Mouse (Mus musculus): Measurements from ENCODE around the gene Npr1. TPM values are rescaled to one million over a fixed set of nuclear protein-coding genes. Genes with fewer than 3 reads are reported as not detected.

Gene Npr1
- polyA plus RNA-seq, 1 experiment from 2014 or later: 3.2 TPM

GRCm38 (mm10) chr3:90464552-90465080, 1.1 kb downstream of the Npr1 start:
- Histone ChIP-seq H3K4me3 (ENCODE audit: low read length) (peak overlapping the region; percentile 58), H3K36me3 (ENCODE audit: control insufficient read depth, insufficient read depth, low read length) (no peaks in the 10 kb centered on the region), H3K4me2 (ENCODE audit: low read length) (peak overlapping the region; percentile 94), H3K9me3 (ENCODE audit: control insufficient read depth, low read length) (0 out of 2 replicates have a peak, but pooled peaks cover 2% of the 10 kb centered on the region), H3K27me3 (replicated peaks; ENCODE audit: control insufficient read depth, insufficient read depth, low read length) (peaks cover 33% of the 10 kb centered on the region), H3K27ac (ENCODE audit: low read depth, low read length) (no peak overlapping the region), H3K4me1 (ENCODE audit: control insufficient read depth, insufficient read depth, low read depth, low read length) (peaks cover 10% of the 10 kb centered on the region), H3K9ac (ENCODE audit: low read depth, low read length) (peak overlapping the region; percentile 65)
- ATAC-seq: no peak; the same call in 1 of the 2 replicates
- 11% methylated on average over 36 of the region's 37 CpGs for WGBS

GRCm38 (mm10) chr3:90462579-90462978, 3.1 kb downstream of the Npr1 start:
- Histone ChIP-seq H3K27me3 (replicated peaks; ENCODE audit: control insufficient read depth, insufficient read depth, low read length) (peaks cover 33% of the 10 kb centered on the region), H3K9me3 (ENCODE audit: control insufficient read depth, low read length) (0 out of 2 replicates have a peak, but pooled peaks cover 2% of the 10 kb centered on the region), H3K27ac (ENCODE audit: low read depth, low read length) (no peak overlapping the region), H3K4me1 (ENCODE audit: control insufficient read depth, insufficient read depth, low read depth, low read length) (peaks cover 10% of the 10 kb centered on the region), H3K4me3 (ENCODE audit: low read length) (no peak overlapping the region), H3K9ac (ENCODE audit: low read depth, low read length) (no peak overlapping the region), H3K4me2 (ENCODE audit: low read length) (no peak overlapping the region), H3K36me3 (ENCODE audit: control insufficient read depth, insufficient read depth, low read length) (no peaks in the 10 kb centered on the region)
- 32% methylated on average over 7 of the region's 7 CpGs for WGBS
- no peak for ATAC-seq

GRCm38 (mm10) chr3:90461935-90462334, 3.7 kb downstream of the Npr1 start:
- Histone ChIP-seq H3K9ac (ENCODE audit: low read depth, low read length) (no peak overlapping the region), H3K4me3 (ENCODE audit: low read length) (no peak overlapping the region), H3K4me2 (ENCODE audit: low read length) (no peak overlapping the region), H3K4me1 (ENCODE audit: control insufficient read depth, insufficient read depth, low read depth, low read length) (peaks cover 10% of the 10 kb centered on the region), H3K27ac (ENCODE audit: low read depth, low read length) (no peak overlapping the region), H3K9me3 (ENCODE audit: control insufficient read depth, low read length) (0 out of 2 replicates have a peak, but pooled peaks cover 2% of the 10 kb centered on the region), H3K27me3 (replicated peaks; ENCODE audit: control insufficient read depth, insufficient read depth, low read length) (peaks cover 33% of the 10 kb centered on the region), H3K36me3 (ENCODE audit: control insufficient read depth, insufficient read depth, low read length) (no peaks in the 10 kb centered on the region)
- WGBS: 87% methylated on average over 3 of the region's 3 CpGs
- ATAC-seq: no peak

- H3K27me3 ChIP-seq (replicated peaks; ENCODE audit: control insufficient read depth, insufficient read depth, low read length): peaks cover 24% of the 10 kb centered on the region
- peaks cover 3% of the 10 kb centered on the region; the same call in 1 of the 2 replicates for H3K4me1 ChIP-seq (ENCODE audit: control insufficient read depth, insufficient read depth, low read depth, low read length)
- H3K4me2 ChIP-seq (ENCODE audit: low read length): no peak overlapping the region
- 0 out of 2 replicates have a peak, but pooled peaks cover 2% of the 10 kb centered on the region for H3K9me3 ChIP-seq (ENCODE audit: control insufficient read depth, low read length)
- H3K4me3 ChIP-seq (ENCODE audit: low read length): no peak overlapping the region
- H3K9ac ChIP-seq (ENCODE audit: low read depth, low read length): no peak overlapping the region
- H3K27ac ChIP-seq (ENCODE audit: low read depth, low read length): no peak overlapping the region
- 81% methylated on average over 5 of the region's 5 CpGs for WGBS
- H3K36me3 ChIP-seq (ENCODE audit: control insufficient read depth, insufficient read depth, low read length): no peaks in the 10 kb centered on the region
- ATAC-seq: no peak
These were observed 5.4 kb downstream of the Npr1 start for GRCm38 (mm10) chr3:90460315-90460714.

- no peak for ATAC-seq
- H3K4me2 ChIP-seq (ENCODE audit: low read length): no peak overlapping the region
- H3K36me3 ChIP-seq (ENCODE audit: control insufficient read depth, insufficient read depth, low read length): no peaks in the 10 kb centered on the region
- no peaks in the 10 kb centered on the region; the same call in 1 of the 2 replicates for H3K4me1 ChIP-seq (ENCODE audit: control insufficient read depth, insufficient read depth, low read depth, low read length)
- no peak overlapping the region for H3K4me3 ChIP-seq (ENCODE audit: low read length)
- 0 out of 2 replicates have a peak, but pooled peaks cover under 1% of the 10 kb centered on the region for H3K9me3 ChIP-seq (ENCODE audit: control insufficient read depth, low read length)
- WGBS: 77% methylated on average over 9 of the region's 9 CpGs
- H3K27ac ChIP-seq (ENCODE audit: low read depth, low read length): no peak overlapping the region
- peaks cover 20% of the 10 kb centered on the region for H3K27me3 ChIP-seq (replicated peaks; ENCODE audit: control insufficient read depth, insufficient read depth, low read length)
- H3K9ac ChIP-seq (ENCODE audit: low read depth, low read length): no peak overlapping the region
These were observed 5.9 kb downstream of the Npr1 start for GRCm38 (mm10) chr3:90459727-90460126.

GRCm38 (mm10) chr3:90454931-90455330, 10.7 kb downstream of the Npr1 start:
- H3K4me3 ChIP-seq (ENCODE audit: low read length): no peak overlapping the region
- H3K9me3 ChIP-seq (ENCODE audit: control insufficient read depth, low read length): no peaks in the 10 kb centered on the region
- no peak overlapping the region for H3K4me2 ChIP-seq (ENCODE audit: low read length)
- no peaks in the 10 kb centered on the region for H3K27me3 ChIP-seq (replicated peaks; ENCODE audit: control insufficient read depth, insufficient read depth, low read length)
- H3K9ac ChIP-seq (ENCODE audit: low read depth, low read length): no peak overlapping the region
- ATAC-seq: no peak
- H3K4me1 ChIP-seq (ENCODE audit: control insufficient read depth, insufficient read depth, low read depth, low read length): no peaks in the 10 kb centered on the region
- no peaks in the 10 kb centered on the region for H3K36me3 ChIP-seq (ENCODE audit: control insufficient read depth, insufficient read depth, low read length)
- H3K27ac ChIP-seq (ENCODE audit: low read depth, low read length): no peak overlapping the region
- WGBS: 87% methylated on average over 14 of the region's 14 CpGs

GRCm38 (mm10) chr3:90451396-90452095, 14.1 kb downstream of the Npr1 start:
- 58% methylated on average over 10 of the region's 10 CpGs for WGBS
- Histone ChIP-seq H3K27me3 (replicated peaks; ENCODE audit: control insufficient read depth, insufficient read depth, low read length) (no peaks in the 10 kb centered on the region), H3K9ac (ENCODE audit: low read depth, low read length) (no peak overlapping the region), H3K36me3 (ENCODE audit: control insufficient read depth, insufficient read depth, low read length) (no peaks in the 10 kb centered on the region), H3K27ac (ENCODE audit: low read depth, low read length) (no peak overlapping the region), H3K4me2 (ENCODE audit: low read length) (no peak overlapping the region; the same call in 1 of the 2 replicates), H3K4me3 (ENCODE audit: low read length) (no peak overlapping the region), H3K9me3 (ENCODE audit: control insufficient read depth, low read length) (no peaks in the 10 kb centered on the region), H3K4me1 (ENCODE audit: control insufficient read depth, insufficient read depth, low read depth, low read length) (peaks cover 6% of the 10 kb centered on the region)
- no peak for ATAC-seq

GRCm38 (mm10) chr3:90450874-90451273, 14.8 kb downstream of the Npr1 start:
- H3K36me3 ChIP-seq (ENCODE audit: control insufficient read depth, insufficient read depth, low read length): no peaks in the 10 kb centered on the region
- no peak overlapping the region for H3K27ac ChIP-seq (ENCODE audit: low read depth, low read length)
- H3K4me1 ChIP-seq (ENCODE audit: control insufficient read depth, insufficient read depth, low read depth, low read length): peaks cover 11% of the 10 kb centered on the region
- ATAC-seq: no peak
- no peaks in the 10 kb centered on the region for H3K9me3 ChIP-seq (ENCODE audit: control insufficient read depth, low read length)
- H3K4me3 ChIP-seq (ENCODE audit: low read length): no peak overlapping the region
- H3K27me3 ChIP-seq (replicated peaks; ENCODE audit: control insufficient read depth, insufficient read depth, low read length): no peaks in the 10 kb centered on the region
- H3K4me2 ChIP-seq (ENCODE audit: low read length): peak overlapping the region; percentile 16; the same call in 1 of the 2 replicates
- WGBS: 44% methylated on average over 9 of the region's 12 CpGs
- no peak overlapping the region; the same call in 1 of the 2 replicates for H3K9ac ChIP-seq (ENCODE audit: low read depth, low read length)

- WGBS: 26% methylated on average over 6 of the region's 6 CpGs
These were observed 17.0 kb downstream of the Npr1 start for GRCm38 (mm10) chr3:90448626-90449025.

More at GRCm38 (mm10) chr3:90448626-90449025, 17.0 kb downstream of the Npr1 start:
- H3K4me1 ChIP-seq (ENCODE audit: control insufficient read depth, insufficient read depth, low read depth, low read length): peaks cover 15% of the 10 kb centered on the region
- no peak for ATAC-seq
- H3K9ac ChIP-seq (ENCODE audit: low read depth, low read length): no peak overlapping the region
- H3K4me2 ChIP-seq (ENCODE audit: low read length): no peak overlapping the region
- no peaks in the 10 kb centered on the region for H3K9me3 ChIP-seq (ENCODE audit: control insufficient read depth, low read length)
- no peak overlapping the region for H3K27ac ChIP-seq (ENCODE audit: low read depth, low read length)
- H3K4me3 ChIP-seq (ENCODE audit: low read length): no peak overlapping the region
- H3K27me3 ChIP-seq (replicated peaks; ENCODE audit: control insufficient read depth, insufficient read depth, low read length): no peaks in the 10 kb centered on the region
- H3K36me3 ChIP-seq (ENCODE audit: control insufficient read depth, insufficient read depth, low read length): no peaks in the 10 kb centered on the region
